Comparison of ENCODE assay signal across 7 mouse cellular contexts in genomic region chr12:21613781-21614180, GRCm38 (mm10).
DNase-seq lines count a peak whose midpoint lies in the region; ATAC-seq and TF ChIP-seq lines count a peak whose summit lies in the region.
"Not testable (repeated sequence)": the region's sequence is repeated elsewhere in the genome, so short reads cannot be mapped to it uniquely, and the experiment has no call there.

No protein-coding gene starts in this region.

- TF ChIP-seq EP300 in heart, adult 2 months (IDR thresholded peaks at IDR 0.05; ENCODE audit: insufficient read depth, low read depth, low read length) = 0 out of 2 replicates have a peak, but pooled peaks have one; percentile 40

- 17% methylated on average over 2 of the region's 2 CpGs for WGBS in bone marrow, adult 2 months
- WGBS in embryonic facial prominence, embryonic 10.5 days = 27% methylated on average over 2 of the region's 2 CpGs
- WGBS in heart, adult 2 months = 14% methylated on average over 2 of the region's 2 CpGs
- 16% methylated on average over 2 of the region's 2 CpGs for WGBS in kidney, postnatal 0 days
- 19% methylated on average over 2 of the region's 2 CpGs for WGBS in midbrain, embryonic 11.5 days
- 14% methylated on average over 2 of the region's 2 CpGs for WGBS in small intestine, adult 2 months

- ATAC-seq in kidney, postnatal 0 days (replicated peaks; ENCODE audit: low FRiP score, low read depth); midbrain, embryonic 11.5 days (ENCODE audit: low FRiP score): not testable (repeated sequence)

- H3K4me2 ChIP-seq in kidney, postnatal 0 days (ENCODE audit: low read length); midbrain, embryonic 11.5 days: not testable (repeated sequence)

- not testable (repeated sequence) for TF ChIP-seq POLR2A in bone marrow, adult 2 months (IDR thresholded peaks at IDR 0.05; ENCODE audit: borderline replicate concordance, control insufficient read depth, low read depth, low read length); heart, adult 2 months (IDR thresholded peaks at IDR 0.05; ENCODE audit: insufficient read depth, low read depth, low read length); small intestine, adult 2 months (IDR thresholded peaks at IDR 0.05; ENCODE audit: low read depth, low read length)

- not testable (repeated sequence) for H3K4me3 ChIP-seq in bone marrow, adult 2 months (replicated peaks; ENCODE audit: control insufficient read depth, low read depth, low read length); embryonic facial prominence, embryonic 10.5 days; heart, adult 2 months; kidney, postnatal 0 days (replicated peaks; ENCODE audit: low read depth, low read length); midbrain, embryonic 11.5 days (ENCODE audit: low read depth, low read length); small intestine, adult 2 months (ENCODE audit: low read depth, low read length)

- peak; percentile 78 for DNase-seq in embryonic facial prominence, embryonic 10.5 days (ENCODE audit: low spot score)
- DNase-seq in heart, adult 2 months = peak; percentile 24 to 76
- DNase-seq in kidney, postnatal 0 days (ENCODE audit: low spot score) = peak; percentile 69
- peak; percentile 56 to 62 for DNase-seq in left cerebral cortex, postnatal 25 days (ENCODE audit: low spot score in 2 of 2)
- peak; percentile 96 for DNase-seq in midbrain, embryonic 11.5 days (ENCODE audit: low spot score, missing footprints)

- not testable (repeated sequence) for H3K4me1 ChIP-seq in bone marrow, adult 2 months (ENCODE audit: control insufficient read depth, insufficient read depth, low read length); embryonic facial prominence, embryonic 10.5 days; heart, adult 2 months (ENCODE audit: control insufficient read depth, insufficient read depth, low read length); kidney, postnatal 0 days (replicated peaks; ENCODE audit: insufficient read depth, low read length); midbrain, embryonic 11.5 days (ENCODE audit: control insufficient read depth, insufficient read depth, low read length); small intestine, adult 2 months (ENCODE audit: control insufficient read depth, insufficient read depth, insufficient read length, low read length)

- H3K27me3 ChIP-seq in embryonic facial prominence, embryonic 10.5 days (replicated peaks; ENCODE audit: low read depth, poor library complexity, severe bottlenecking); heart, adult 2 months (ENCODE audit: control insufficient read depth, insufficient read depth, low read length); kidney, postnatal 0 days (ENCODE audit: insufficient read depth, low read length); midbrain, embryonic 11.5 days (ENCODE audit: control insufficient read depth, insufficient read depth, low read length); small intestine, adult 2 months (ENCODE audit: control insufficient read depth, insufficient read depth, low read length): not testable (repeated sequence)

- not testable (repeated sequence) for H3K79me2 ChIP-seq in heart, adult 2 months (replicated peaks; ENCODE audit: control insufficient read depth, insufficient read depth, low read length)

- intact Hi-C loops in heart, adult 2 months (cut with DNase I) = loop anchor here (5.0 to 10.0 kb wide), 2 partner anchors 91 to 539 kb away; no protein-coding TSS in a partner anchor
- intact Hi-C loops in left cerebral cortex, postnatal 25 days (cut with DNase I) = loop anchor here (5.0 to 10.0 kb wide), 3 partner anchors 91 to 299 kb away; partner anchors contain the start of gene Iah1

- H3K9me3 ChIP-seq in embryonic facial prominence, embryonic 10.5 days; kidney, postnatal 0 days (replicated peaks; ENCODE audit: low read length); midbrain, embryonic 11.5 days (ENCODE audit: control insufficient read depth, low read length): not testable (repeated sequence)

- not testable (repeated sequence) for H3K27ac ChIP-seq in bone marrow, adult 2 months (ENCODE audit: control insufficient read depth, insufficient read depth, low read depth, low read length, poor library complexity); embryonic facial prominence, embryonic 10.5 days (replicated peaks); heart, adult 2 months; kidney, postnatal 0 days; midbrain, embryonic 11.5 days (ENCODE audit: low read depth, low read length); small intestine, adult 2 months (ENCODE audit: insufficient read depth, low read depth, low read length)

- TF ChIP-seq CTCF in bone marrow, adult 2 months (IDR thresholded peaks at IDR 0.05; ENCODE audit: control insufficient read depth, insufficient read depth, low read length) = peak; percentile 67
- peak; percentile 81 for TF ChIP-seq CTCF in heart, adult 2 months (IDR thresholded peaks at IDR 0.05)
- peak; percentile 83 for TF ChIP-seq CTCF in kidney, postnatal 0 days (IDR thresholded peaks at IDR 0.05; ENCODE audit: low read depth)
- peak; percentile 74; the same call in 1 of the 2 replicates for TF ChIP-seq CTCF in small intestine, adult 2 months (IDR thresholded peaks at IDR 0.05; ENCODE audit: extremely low read depth, insufficient read length, insufficient replicate concordance, low read depth, low read length)

- not testable (repeated sequence) for H3K36me3 ChIP-seq in embryonic facial prominence, embryonic 10.5 days (replicated peaks); heart, adult 2 months (ENCODE audit: control insufficient read depth, insufficient read depth, low read length); kidney, postnatal 0 days (ENCODE audit: insufficient read depth, low read length); midbrain, embryonic 11.5 days (ENCODE audit: control insufficient read depth, insufficient read depth, low read length); small intestine, adult 2 months (ENCODE audit: control insufficient read depth, insufficient read depth, low read length)

- not testable (repeated sequence) for H3K9ac ChIP-seq in heart, adult 2 months (ENCODE audit: low read depth, low read length); kidney, postnatal 0 days (ENCODE audit: low read depth, low read length); midbrain, embryonic 11.5 days (ENCODE audit: low read length)
